Mouse (Mus musculus) liver, embryonic 15.5 days (tissue): ENCODE results near the gene Cacnb1. TPM values are rescaled to one million over a fixed set of nuclear protein-coding genes. Genes with fewer than 3 reads are reported as not detected.

Source experiments
- ATAC-seq: fragments of 200-750 bp; cut with Nextera tagmentation; 2 replicates; pipeline ENCODE4 v1.8.0; 2017; ENCODE audit warnings: moderate number of reproducible peaks, mild to moderate bottlenecking, moderate library complexity; ENCODE audit not compliant: insufficient read depth
- H3K27ac ChIP-seq: fragments of 300-500 bp; sonication (generic); replicated peaks from 2 replicates; pipeline ENCODE4 v1.5.1; 2015; ENCODE audit warnings: mild to moderate bottlenecking, inconsistent platforms
- H3K27me3 ChIP-seq: fragments of 300-500 bp; sonication (generic); 2 replicates; pipeline ENCODE4 v1.6.1; 2015; ENCODE audit warnings: mild to moderate bottlenecking, inconsistent platforms
- H3K36me3 ChIP-seq: fragments of 300-500 bp; sonication (generic); replicated peaks from 2 replicates; pipeline ENCODE4 v1.6.1; 2015; ENCODE audit warnings: moderate library complexity, mild to moderate bottlenecking, inconsistent platforms
- H3K4me1 ChIP-seq: fragments of 300-500 bp; sonication (generic); replicated peaks from 2 replicates; pipeline ENCODE4 v1.6.1; 2015; ENCODE audit warnings: inconsistent platforms
- H3K4me2 ChIP-seq: fragments of 300-500 bp; sonication (generic); 2 replicates; pipeline ENCODE4 v1.6.1; 2015; ENCODE audit warnings: moderate library complexity, mild to moderate bottlenecking, inconsistent platforms
- H3K4me3 ChIP-seq: fragments of 300-500 bp; sonication (generic); replicated peaks from 2 replicates; pipeline ENCODE4 v1.5.1; 2015; ENCODE audit warnings: mild to moderate bottlenecking, inconsistent platforms
- H3K9ac ChIP-seq: fragments of 300-500 bp; sonication (generic); 2 replicates; pipeline ENCODE4 v1.6.1; 2015; ENCODE audit warnings: moderate library complexity, mild to moderate bottlenecking, inconsistent platforms
- H3K9me3 ChIP-seq: fragments of 300-500 bp; sonication (generic); replicated peaks from 2 replicates; pipeline ENCODE4 v1.6.1; 2016; ENCODE audit warnings: inconsistent platforms
- WGBS: fragments of 180-500 bp; shearing (Covaris S2); methylation state at CpG from one replicate; pipeline ENCODE4 v1.1.7; 2015; ENCODE audit warnings: mixed read lengths; ENCODE audit not compliant: insufficient replicate concordance; 5-methylcytosine and 5-hydroxymethylcytosine counted together
- polyA plus RNA-seq: library from polyadenylated mRNA; unstranded; fragments of >200 nt; fragmentation: Nextera tagmentation; extraction: Ambion mirVana; gene quantifications from 2 replicates; pipeline ENCODE4 v1.2.1, GENCODE M21; 2015

Gene Cacnb1
- polyA plus RNA-seq, 1 experiment from 2014 or later, result 1.6 TPM

- no peak for ATAC-seq
- H3K9ac ChIP-seq, result peak within 1 kb of the TSS; percentile 40
- no peak within 1 kb of the TSS for H3K27ac ChIP-seq
- no peaks in the 10 kb centered on the region for H3K9me3 ChIP-seq
- H3K4me3 ChIP-seq, result peak within 1 kb of the TSS; percentile 70
- no peaks in the 10 kb centered on the region for H3K36me3 ChIP-seq
- peaks cover 49% of the 10 kb centered on the region for H3K27me3 ChIP-seq
- H3K4me1 ChIP-seq, result peaks cover 41% of the 10 kb centered on the region
- peak within 1 kb of the TSS; percentile 80 for H3K4me2 ChIP-seq
- WGBS, result 3% methylated on average over 74 of the region's 74 CpGs
Measured at GRCm38 (mm10) chr11:97985727-97986677, 36.8 kb downstream of the Cacnb1 start, which contains the start of gene Plxdc1. Plxdc1 (minus strand) TSS chr11:97986444.

- no peaks in the 10 kb centered on the region for H3K9me3 ChIP-seq
- no peak overlapping the region for H3K4me2 ChIP-seq
- H3K4me3 ChIP-seq, result no peak overlapping the region
- H3K27ac ChIP-seq, result no peak overlapping the region
- H3K36me3 ChIP-seq, result no peaks in the 10 kb centered on the region
- no peak for ATAC-seq
- WGBS, result 68% methylated on average over 1 of the region's 1 CpGs
- H3K27me3 ChIP-seq, result peaks cover 47% of the 10 kb centered on the region
- peaks cover 27% of the 10 kb centered on the region for H3K4me1 ChIP-seq
- H3K9ac ChIP-seq, result no peak overlapping the region
Measured at GRCm38 (mm10) chr11:97983983-97984382, 38.9 kb downstream of the Cacnb1 start.

GRCm38 (mm10) chr11:97983506-97983905, 39.3 kb downstream of the Cacnb1 start:
- H3K4me1 ChIP-seq, result peaks cover 26% of the 10 kb centered on the region
- H3K27ac ChIP-seq, result no peak overlapping the region
- H3K9ac ChIP-seq, result no peak overlapping the region
- H3K9me3 ChIP-seq, result no peaks in the 10 kb centered on the region
- no peak overlapping the region for H3K4me2 ChIP-seq
- ATAC-seq, result no peak
- no peaks in the 10 kb centered on the region for H3K36me3 ChIP-seq
- WGBS, result 68% methylated on average over 3 of the region's 3 CpGs
- H3K4me3 ChIP-seq, result no peak overlapping the region
- H3K27me3 ChIP-seq, result peaks cover 51% of the 10 kb centered on the region

- ATAC-seq, result no peak
- H3K36me3 ChIP-seq, result no peaks in the 10 kb centered on the region
- H3K4me1 ChIP-seq, result peaks cover 23% of the 10 kb centered on the region
- H3K4me2 ChIP-seq, result no peak overlapping the region
- no peak overlapping the region for H3K27ac ChIP-seq
- no peak overlapping the region for H3K9ac ChIP-seq
- 68% methylated on average over 9 of the region's 9 CpGs for WGBS
- H3K9me3 ChIP-seq, result no peaks in the 10 kb centered on the region
- H3K27me3 ChIP-seq, result peaks cover 55% of the 10 kb centered on the region
- H3K4me3 ChIP-seq, result no peak overlapping the region
Measured at GRCm38 (mm10) chr11:97982721-97983120, 40.1 kb downstream of the Cacnb1 start.

- ATAC-seq, result no peak
- H3K27ac ChIP-seq, result no peak overlapping the region
- H3K4me2 ChIP-seq, result no peak overlapping the region
- 62% methylated on average over 9 of the region's 9 CpGs for WGBS
- peaks cover 33% of the 10 kb centered on the region for H3K27me3 ChIP-seq
- no peak overlapping the region for H3K4me3 ChIP-seq
- peaks cover 2% of the 10 kb centered on the region; the same call in 1 of the 2 replicates for H3K4me1 ChIP-seq
- no peaks in the 10 kb centered on the region for H3K36me3 ChIP-seq
- no peak overlapping the region for H3K9ac ChIP-seq
- no peaks in the 10 kb centered on the region for H3K9me3 ChIP-seq
Measured at GRCm38 (mm10) chr11:97980531-97980966, 42.3 kb downstream of the Cacnb1 start.

GRCm38 (mm10) chr11:97979824-97980495, 42.9 kb downstream of the Cacnb1 start:
- Histone ChIP-seq H3K9ac (no peak overlapping the region), H3K4me3 (no peak overlapping the region), H3K36me3 (no peaks in the 10 kb centered on the region), H3K27ac (no peak overlapping the region), H3K4me2 (no peak overlapping the region), H3K9me3 (no peaks in the 10 kb centered on the region), H3K27me3 (peaks cover 28% of the 10 kb centered on the region), H3K4me1 (no peaks in the 10 kb centered on the region)
- ATAC-seq, result no peak
- 58% methylated on average over 10 of the region's 10 CpGs for WGBS

- H3K27me3 ChIP-seq, result peaks cover 16% of the 10 kb centered on the region
- H3K4me1 ChIP-seq, result no peaks in the 10 kb centered on the region
- no peak overlapping the region for H3K9ac ChIP-seq
- ATAC-seq, result no peak
- no peak overlapping the region for H3K4me2 ChIP-seq
- H3K9me3 ChIP-seq, result no peaks in the 10 kb centered on the region
- no peak overlapping the region for H3K4me3 ChIP-seq
- WGBS, result 68% methylated on average over 13 of the region's 13 CpGs
- H3K36me3 ChIP-seq, result no peaks in the 10 kb centered on the region
- no peak overlapping the region for H3K27ac ChIP-seq
Measured at GRCm38 (mm10) chr11:97978392-97978791, 44.4 kb downstream of the Cacnb1 start.

GRCm38 (mm10) chr11:97977797-97978196, 45.0 kb downstream of the Cacnb1 start:
- Histone ChIP-seq H3K36me3 (no peaks in the 10 kb centered on the region), H3K27me3 (peaks cover 16% of the 10 kb centered on the region), H3K4me3 (no peak overlapping the region), H3K4me1 (no peaks in the 10 kb centered on the region), H3K4me2 (no peak overlapping the region), H3K9ac (no peak overlapping the region), H3K27ac (no peak overlapping the region), H3K9me3 (no peaks in the 10 kb centered on the region)
- 53% methylated on average over 5 of the region's 5 CpGs for WGBS
- ATAC-seq, result no peak

- no peak for ATAC-seq
Measured at GRCm38 (mm10) chr11:97974746-97975145, 48.1 kb downstream of the Cacnb1 start.

GRCm38 (mm10) chr11:97974141-97974540, 48.7 kb downstream of the Cacnb1 start:
- 70% methylated on average over 5 of the region's 5 CpGs for WGBS
- Histone ChIP-seq H3K27me3 (peaks cover 11% of the 10 kb centered on the region), H3K4me3 (no peak overlapping the region), H3K27ac (no peak overlapping the region), H3K9me3 (no peaks in the 10 kb centered on the region), H3K36me3 (no peaks in the 10 kb centered on the region), H3K9ac (no peak overlapping the region), H3K4me1 (no peaks in the 10 kb centered on the region), H3K4me2 (no peak overlapping the region)
- no peak for ATAC-seq

More at GRCm38 (mm10) chr11:97974746-97975145, 48.1 kb downstream of the Cacnb1 start:
- H3K36me3 ChIP-seq, result no peaks in the 10 kb centered on the region
- H3K27me3 ChIP-seq, result peaks cover 13% of the 10 kb centered on the region
- no peak overlapping the region for H3K9ac ChIP-seq
- no peak overlapping the region for H3K4me3 ChIP-seq
- no peaks in the 10 kb centered on the region for H3K9me3 ChIP-seq
- no peak overlapping the region for H3K4me2 ChIP-seq
- H3K27ac ChIP-seq, result no peak overlapping the region
- WGBS, result 69% methylated on average over 5 of the region's 5 CpGs
- no peaks in the 10 kb centered on the region for H3K4me1 ChIP-seq

- Histone ChIP-seq H3K27me3 (peaks cover 4% of the 10 kb centered on the region; the same call in 1 of the 2 replicates), H3K4me1 (no peaks in the 10 kb centered on the region; the same call in 1 of the 2 replicates), H3K36me3 (no peaks in the 10 kb centered on the region), H3K9me3 (no peaks in the 10 kb centered on the region), H3K27ac (no peak overlapping the region), H3K4me3 (no peak overlapping the region), H3K9ac (no peak overlapping the region), H3K4me2 (no peak overlapping the region)
- ATAC-seq, result no peak
- 53% methylated on average over 2 of the region's 2 CpGs for WGBS
Measured at GRCm38 (mm10) chr11:97972434-97972833, 50.4 kb downstream of the Cacnb1 start.
